Mouse (Mus musculus) gastrocnemius, adult 8-10 months (tissue): ENCODE data around the gene Oog1. TPM values are rescaled to one million over a fixed set of nuclear protein-coding genes. Genes with fewer than 3 reads are reported as not detected.
"Not testable (repeated sequence)": the region's sequence is repeated elsewhere in the genome, so short reads cannot be mapped to it uniquely, and the experiment has no call there.

Experiments
- DNase-seq, 2 experiments: peaks; one replicate each; pipeline ENCODE4 v3.0.0; 2022; ENCODE audit warnings: low spot score in 2 of 2
- total RNA-seq, 4 experiments: library from RNA; stranded (reverse); gene quantifications; 2 replicates each; pipeline ENCODE4 v1.2.4; 2022

Oog1 gene
- not detected for total RNA-seq

GRCm38 (mm10) chr12:87602388-87602787 lies at the start of gene Oog1:
Gene Oog1, plus strand, starts transcription at chr12:87602688.
- DNase-seq: not testable (repeated sequence)

- not testable (repeated sequence) for DNase-seq
Measured at GRCm38 (mm10) chr12:87601388-87601787, 1.1 kb upstream of the Oog1 start.

- DNase-seq: not testable (repeated sequence)
Measured at GRCm38 (mm10) chr12:87618569-87618968, 16.1 kb downstream of the Oog1 start, which contains the start of gene Gm4027. Gene Gm4027, plus strand, starts transcription at chr12:87618869.

GRCm38 (mm10) chr12:87644520-87644919 lies 42.0 kb downstream of the Oog1 start, which contains the start of gene Gm16381:
Gene Gm16381, minus strand, starts transcription at chr12:87644620.
- not testable (repeated sequence) for DNase-seq

- DNase-seq: not testable (repeated sequence)
Measured at GRCm38 (mm10) chr12:87652916-87653703, 50.6 kb downstream of the Oog1 start.

Other genes with a start within 250 kb of the Oog1 start
- gene Sptlc2, start 214.3 kb upstream of the Oog1 start, total RNA-seq: 1 to 10 TPM; 4.7 to 5.6 (median 5.3) TPM
- gene Slirp, start 158.8 kb upstream of the Oog1 start, total RNA-seq: 100 to 1,000 TPM; 143 to 183 (median 163) TPM
- gene Alkbh1, start 158.7 kb upstream of the Oog1 start, total RNA-seq: 1 to 10 TPM; 4.2 to 6.2 (median 5.3) TPM
- gene Snw1, start 130.4 kb upstream of the Oog1 start, total RNA-seq: 10 to 100 TPM; 46.5 to 56.6 (median 52.5) TPM
- gene Gm5788, start 108.0 kb upstream of the Oog1 start, total RNA-seq: not detected
- gene Gm8300, start 88.4 kb upstream of the Oog1 start, total RNA-seq: not detected
- not detected for gene Gm4027, start 16.2 kb downstream of the Oog1 start, total RNA-seq
- not detected for gene Gm16381, start 41.9 kb downstream of the Oog1 start, total RNA-seq
- not detected for gene Gm21319, start 173.1 kb downstream of the Oog1 start, total RNA-seq
- gene Gm21936, start 192.8 kb downstream of the Oog1 start, total RNA-seq: not detected
- gene BB287469, start 213.9 kb downstream of the Oog1 start, total RNA-seq: not detected
- gene Gm2001, start 239.7 kb downstream of the Oog1 start, total RNA-seq: not detected